Mouse (Mus musculus): ENCODE measurements around the gene Pcnx.

DNA sequence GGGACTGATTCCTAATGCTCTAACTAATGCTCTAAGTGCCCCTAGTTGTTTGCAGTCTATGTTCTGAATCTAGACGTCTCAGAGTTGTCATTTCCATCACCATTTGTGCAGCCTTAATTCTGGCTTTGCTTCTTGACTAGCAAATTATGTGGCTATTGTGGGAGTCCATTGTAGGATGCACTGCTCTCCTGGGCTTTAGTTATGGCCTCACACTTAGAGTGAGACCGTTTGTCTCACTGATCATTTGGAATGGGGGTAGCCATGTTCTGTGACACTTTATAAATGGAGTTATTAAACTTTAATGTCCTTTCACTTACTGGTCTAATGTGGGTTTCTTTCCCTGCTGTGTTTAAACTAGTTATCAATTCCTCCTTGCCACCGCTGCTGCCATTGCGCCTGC lies 13.5 kb downstream of the Pcnx start:
- TF ChIP-seq POLR2A (IDR thresholded peaks at IDR 0.05; ENCODE audit: low read depth, low read length) (no peak), CTCF (IDR thresholded peaks at IDR 0.05; ENCODE audit: borderline replicate concordance, insufficient read depth, low read length) (no peak)
